Mouse (Mus musculus): Measurements from ENCODE around the gene Tcp11l2. TPM values are rescaled to one million over a fixed set of nuclear protein-coding genes. Genes with fewer than 3 reads are reported as not detected.

Gene Tcp11l2
- 36.2 and 36.6 TPM in 2 replicates for polyA plus RNA-seq (2014; fragmentation: Nextera tagmentation; extraction: Ambion mirVana)

- peak within 1 kb of the TSS; percentile 92 to 98 for H3K4me3 ChIP-seq (ENCODE audit: control insufficient read depth in 1 of 2, insufficient read depth in 1 of 2, low read depth in 1 of 2, low read length in 2 of 2)
- under 1% methylated on average over 37 of the region's 46 CpGs for WGBS
- peak within 1 kb of the TSS; percentile 88 for H3K4me2 ChIP-seq (ENCODE audit: low read length)
- peak within 1 kb of the TSS; percentile 82 for H3K9ac ChIP-seq (ENCODE audit: low read length)
- H3K27me3 ChIP-seq (ENCODE audit: control insufficient read depth, insufficient read depth, low read length), result no peaks in the 10 kb centered on the region
- H3K9me3 ChIP-seq (ENCODE audit: control insufficient read depth, low read length), result no peaks in the 10 kb centered on the region
- ATAC-seq (ENCODE audit: insufficient number of reproducible peaks, insufficient read depth, low FRiP score, low read depth), result peak; percentile 97
- peak within 1 kb of the TSS; percentile 69 to 92 for H3K27ac ChIP-seq (replicated peaks in 1 of 2; ENCODE audit: control insufficient read depth in 1 of 2, insufficient read depth in 1 of 2, low read depth in 2 of 2, low read length in 2 of 2)
- no peaks in the 10 kb centered on the region for H3K36me3 ChIP-seq (ENCODE audit: control insufficient read depth, insufficient read depth, low read length)
- H3K4me1 ChIP-seq (ENCODE audit: control insufficient read depth in 2 of 2, insufficient read depth in 2 of 2, low read length in 2 of 2), result peaks cover 10 to 27% of the 10 kb centered on the region in 2 experiments
Measured at GRCm38 (mm10) chr10:84576395-84577070, at the start of gene Tcp11l2. TSS of gene Tcp11l2 (plus strand) at chr10:84576626.

- WGBS, result 88% methylated on average over 5 of the region's 5 CpGs
- Histone ChIP-seq H3K9me3 (ENCODE audit: control insufficient read depth, low read length) (no peaks in the 10 kb centered on the region), H3K4me3 (ENCODE audit: control insufficient read depth in 1 of 2, insufficient read depth in 1 of 2, low read depth in 1 of 2, low read length in 2 of 2) (no peak overlapping the region), H3K36me3 (ENCODE audit: control insufficient read depth, insufficient read depth, low read length) (peaks cover 65% of the 10 kb centered on the region), H3K4me2 (ENCODE audit: low read length) (no peak overlapping the region), H3K27me3 (ENCODE audit: control insufficient read depth, insufficient read depth, low read length) (no peaks in the 10 kb centered on the region), H3K9ac (ENCODE audit: low read length) (no peak overlapping the region), H3K4me1 (ENCODE audit: control insufficient read depth in 2 of 2, insufficient read depth in 2 of 2, low read length in 2 of 2) (peaks cover 18 to 23% of the 10 kb centered on the region in 2 experiments), H3K27ac (replicated peaks in 1 of 2; ENCODE audit: control insufficient read depth in 1 of 2, insufficient read depth in 1 of 2, low read depth in 2 of 2, low read length in 2 of 2) (no peak overlapping the region)
- ATAC-seq (ENCODE audit: insufficient number of reproducible peaks, insufficient read depth, low FRiP score, low read depth), result no peak
Measured at GRCm38 (mm10) chr10:84527070-84527469, 49.4 kb upstream of the Tcp11l2 start.

GRCm38 (mm10) chr10:84527631-84528030, 48.8 kb upstream of the Tcp11l2 start:
- no peak for ATAC-seq (ENCODE audit: insufficient number of reproducible peaks, insufficient read depth, low FRiP score, low read depth)
- Histone ChIP-seq H3K27me3 (ENCODE audit: control insufficient read depth, insufficient read depth, low read length) (no peaks in the 10 kb centered on the region), H3K4me1 (ENCODE audit: control insufficient read depth in 2 of 2, insufficient read depth in 2 of 2, low read length in 2 of 2) (peaks cover 23 to 28% of the 10 kb centered on the region in 2 experiments), H3K4me3 (ENCODE audit: control insufficient read depth in 1 of 2, insufficient read depth in 1 of 2, low read depth in 1 of 2, low read length in 2 of 2) (no peak overlapping the region), H3K9ac (ENCODE audit: low read length) (no peak overlapping the region), H3K4me2 (ENCODE audit: low read length) (no peak overlapping the region), H3K9me3 (ENCODE audit: control insufficient read depth, low read length) (no peaks in the 10 kb centered on the region), H3K27ac (replicated peaks in 1 of 2; ENCODE audit: control insufficient read depth in 1 of 2, insufficient read depth in 1 of 2, low read depth in 2 of 2, low read length in 2 of 2) (no peak overlapping the region), H3K36me3 (ENCODE audit: control insufficient read depth, insufficient read depth, low read length) (peaks cover 65% of the 10 kb centered on the region)
- WGBS, result 77% methylated on average over 12 of the region's 12 CpGs

GRCm38 (mm10) chr10:84530388-84530787, 46.0 kb upstream of the Tcp11l2 start:
- Histone ChIP-seq H3K4me2 (ENCODE audit: low read length) (peak overlapping the region; percentile 89), H3K9me3 (ENCODE audit: control insufficient read depth, low read length) (no peaks in the 10 kb centered on the region), H3K36me3 (ENCODE audit: control insufficient read depth, insufficient read depth, low read length) (peaks cover 45% of the 10 kb centered on the region), H3K27ac (replicated peaks in 1 of 2; ENCODE audit: control insufficient read depth in 1 of 2, insufficient read depth in 1 of 2, low read depth in 2 of 2, low read length in 2 of 2) (peak overlapping the region; percentile 81 to 95), H3K4me1 (ENCODE audit: control insufficient read depth in 2 of 2, insufficient read depth in 2 of 2, low read length in 2 of 2) (peaks cover 26 to 29% of the 10 kb centered on the region in 2 experiments), H3K27me3 (ENCODE audit: control insufficient read depth, insufficient read depth, low read length) (no peaks in the 10 kb centered on the region), H3K9ac (ENCODE audit: low read length) (peak overlapping the region; percentile 66), H3K4me3 (ENCODE audit: control insufficient read depth in 1 of 2, insufficient read depth in 1 of 2, low read depth in 1 of 2, low read length in 2 of 2) (peak overlapping the region; percentile 37 to 96)
- WGBS, result 30% methylated on average over 8 of the region's 8 CpGs
- ATAC-seq (ENCODE audit: insufficient number of reproducible peaks, insufficient read depth, low FRiP score, low read depth), result no peak

DNA sequence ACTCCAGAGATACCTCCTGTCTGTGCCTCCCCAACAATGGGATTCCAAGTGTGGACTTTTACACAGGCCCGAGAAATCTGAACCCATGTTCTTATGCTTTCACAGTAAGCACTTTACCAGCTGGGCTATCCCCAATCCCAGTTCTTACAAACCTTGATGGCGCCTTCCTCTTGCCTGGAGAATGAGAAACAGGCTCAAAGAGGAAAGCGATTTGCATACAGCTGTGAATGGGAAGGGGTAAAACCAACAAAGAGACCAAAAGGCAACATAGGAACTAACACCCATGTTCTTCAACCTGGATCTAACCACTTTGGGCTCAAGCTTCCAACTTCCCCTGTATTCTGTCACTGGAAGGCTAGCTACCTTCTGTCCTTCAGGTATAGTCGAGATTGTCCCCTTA, 44.9 kb upstream of the Tcp11l2 start:
- no peak for ATAC-seq (ENCODE audit: insufficient number of reproducible peaks, insufficient read depth, low FRiP score, low read depth)
- Histone ChIP-seq H3K4me2 (ENCODE audit: low read length) (peak overlapping the region; percentile 89), H3K9ac (ENCODE audit: low read length) (peak overlapping the region; percentile 98), H3K4me3 (ENCODE audit: control insufficient read depth in 1 of 2, insufficient read depth in 1 of 2, low read depth in 1 of 2, low read length in 2 of 2) (peak overlapping the region; percentile 72 to 96; a peak in 3 of 4 replicates), H3K4me1 (ENCODE audit: control insufficient read depth in 2 of 2, insufficient read depth in 2 of 2, low read length in 2 of 2) (peaks cover 30 to 38% of the 10 kb centered on the region in 2 experiments), H3K27me3 (ENCODE audit: control insufficient read depth, insufficient read depth, low read length) (no peaks in the 10 kb centered on the region), H3K27ac (replicated peaks in 1 of 2; ENCODE audit: control insufficient read depth in 1 of 2, insufficient read depth in 1 of 2, low read depth in 2 of 2, low read length in 2 of 2) (peak overlapping the region; percentile 86 to 95), H3K36me3 (ENCODE audit: control insufficient read depth, insufficient read depth, low read length) (peaks cover 35% of the 10 kb centered on the region), H3K9me3 (ENCODE audit: control insufficient read depth, low read length) (no peaks in the 10 kb centered on the region)
- 88% methylated on average over 4 of the region's 4 CpGs for WGBS

GRCm38 (mm10) chr10:84532191-84532889, 44.1 kb upstream of the Tcp11l2 start:
- no peaks in the 10 kb centered on the region for H3K27me3 ChIP-seq (ENCODE audit: control insufficient read depth, insufficient read depth, low read length)
- H3K9me3 ChIP-seq (ENCODE audit: control insufficient read depth, low read length), result no peaks in the 10 kb centered on the region
- H3K27ac ChIP-seq (replicated peaks in 1 of 2; ENCODE audit: control insufficient read depth in 1 of 2, insufficient read depth in 1 of 2, low read depth in 2 of 2, low read length in 2 of 2), result peak overlapping the region; percentile 86 to 95
- 45% methylated on average over 16 of the region's 16 CpGs for WGBS
- peaks cover 30 to 38% of the 10 kb centered on the region in 2 experiments for H3K4me1 ChIP-seq (ENCODE audit: control insufficient read depth in 2 of 2, insufficient read depth in 2 of 2, low read length in 2 of 2)
- peaks cover 27% of the 10 kb centered on the region for H3K36me3 ChIP-seq (ENCODE audit: control insufficient read depth, insufficient read depth, low read length)
- H3K4me3 ChIP-seq (ENCODE audit: control insufficient read depth in 1 of 2, insufficient read depth in 1 of 2, low read depth in 1 of 2, low read length in 2 of 2), result peak overlapping the region; percentile 72 to 96
- ATAC-seq (ENCODE audit: insufficient number of reproducible peaks, insufficient read depth, low FRiP score, low read depth), result no peak
- peak overlapping the region; percentile 89 for H3K4me2 ChIP-seq (ENCODE audit: low read length)
- peak overlapping the region; percentile 98 for H3K9ac ChIP-seq (ENCODE audit: low read length)

DNA sequence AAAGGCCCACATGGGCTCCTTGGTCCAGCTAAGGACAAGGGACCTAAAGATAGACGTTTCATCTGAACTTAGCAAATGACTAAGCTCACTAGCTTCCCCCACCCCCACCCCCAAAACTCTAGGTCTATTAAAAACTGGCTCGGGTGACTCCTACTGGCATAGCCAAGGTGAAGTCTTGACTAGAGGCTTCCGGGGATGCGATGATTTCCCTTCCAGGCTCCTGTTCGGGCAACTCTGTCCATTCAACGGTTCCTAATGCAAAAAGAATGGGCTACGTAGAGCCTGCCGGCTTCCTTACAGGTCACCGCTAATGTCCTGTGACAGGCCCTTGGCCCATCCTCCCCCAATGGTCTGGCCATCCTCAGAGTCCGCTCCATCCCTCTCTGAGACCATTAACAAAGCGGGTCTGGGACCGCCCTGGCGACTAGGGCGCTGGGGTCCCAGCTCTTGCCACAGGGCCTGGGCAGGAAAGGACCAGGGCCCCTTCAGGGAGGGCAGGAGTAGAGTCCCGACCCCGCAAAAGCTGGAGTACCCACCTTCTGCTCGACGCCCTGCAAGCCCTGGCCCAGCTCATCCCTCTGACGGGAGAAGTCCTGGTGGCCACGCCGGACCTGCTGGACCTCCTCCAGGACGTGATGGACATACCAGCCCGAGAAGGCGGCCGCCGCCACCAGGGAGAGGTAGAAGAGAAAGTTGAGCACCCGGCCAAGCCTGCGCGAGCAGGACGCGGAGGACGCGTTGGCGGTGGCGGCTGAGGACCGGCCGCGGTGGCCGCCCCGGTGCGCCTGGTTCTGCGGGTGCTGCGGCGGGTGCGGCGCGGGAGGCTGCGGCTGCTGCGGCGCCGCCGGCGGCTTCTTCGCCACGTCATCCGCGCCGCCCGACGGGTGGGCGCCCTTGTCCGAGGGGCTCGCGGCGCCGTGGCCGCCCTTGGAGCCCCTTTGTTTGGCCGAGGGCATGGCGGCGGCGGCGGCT, 43.2 kb upstream of the Tcp11l2 start:
- Histone ChIP-seq H3K4me3 (ENCODE audit: control insufficient read depth in 1 of 2, insufficient read depth in 1 of 2, low read depth in 1 of 2, low read length in 2 of 2) (peak overlapping the region; percentile 72 to 96), H3K4me2 (ENCODE audit: low read length) (peak overlapping the region; percentile 89), H3K9ac (ENCODE audit: low read length) (peak overlapping the region; percentile 98), H3K27ac (replicated peaks in 1 of 2; ENCODE audit: control insufficient read depth in 1 of 2, insufficient read depth in 1 of 2, low read depth in 2 of 2, low read length in 2 of 2) (peak overlapping the region; percentile 86 to 95), H3K9me3 (ENCODE audit: control insufficient read depth, low read length) (no peaks in the 10 kb centered on the region), H3K27me3 (ENCODE audit: control insufficient read depth, insufficient read depth, low read length) (no peaks in the 10 kb centered on the region), H3K36me3 (ENCODE audit: control insufficient read depth, insufficient read depth, low read length) (peaks cover 19% of the 10 kb centered on the region), H3K4me1 (ENCODE audit: control insufficient read depth in 2 of 2, insufficient read depth in 2 of 2, low read length in 2 of 2) (peaks cover 30 to 38% of the 10 kb centered on the region in 2 experiments)
- under 1% methylated on average over 52 of the region's 72 CpGs for WGBS
- peak; percentile 45 for ATAC-seq (ENCODE audit: insufficient number of reproducible peaks, insufficient read depth, low FRiP score, low read depth)
